Mouse (Mus musculus) embryonic facial prominence, embryonic 11.5 days (tissue): ENCODE measurements at regions not wholly inside any gene's neighbourhood (a gene's known extent, or its start where the extent isn't known, plus 50 kb on each side); places are given as distances from the start of the nearest gene placed in this dataset.

Experiments used
- ATAC-seq: fragments of 200-750 bp; cut with Nextera tagmentation; replicated peaks from 2 replicates; pipeline ENCODE4 v1.8.0; 2017; ENCODE audit warnings: low read depth; ENCODE audit not compliant: insufficient number of reproducible peaks, low FRiP score, low TSS enrichment
- DNase-seq: peaks from one replicate; pipeline ENCODE4 v3.0.0-alpha.2; 2015; ENCODE audit warnings: low spot score
- H3K27ac ChIP-seq: fragments of 300-500 bp; sonication (generic); replicated peaks from 2 replicates; pipeline ENCODE4 v1.5.1; 2014; ENCODE audit warnings: mild to moderate bottlenecking, low read depth, low read length, control low read depth
- H3K27me3 ChIP-seq: fragments of 300-500 bp; sonication (generic); 2 replicates; pipeline ENCODE4 v1.6.1; 2014; ENCODE audit warnings: mild to moderate bottlenecking, low read length, moderate library complexity, mixed read lengths; ENCODE audit not compliant: control insufficient read depth, insufficient read depth
- H3K36me3 ChIP-seq: fragments of 300-500 bp; sonication (generic); replicated peaks from 2 replicates; pipeline ENCODE4 v1.6.1; 2014; ENCODE audit warnings: low read depth, mild to moderate bottlenecking, low read length, moderate library complexity, mixed read lengths; ENCODE audit not compliant: control insufficient read depth, insufficient read depth
- H3K4me1 ChIP-seq: fragments of 300-500 bp; sonication (generic); 2 replicates; pipeline ENCODE4 v1.6.1; 2014; ENCODE audit warnings: low read length, mixed read lengths; ENCODE audit not compliant: control insufficient read depth, insufficient read depth
- H3K4me2 ChIP-seq: fragments of 300-500 bp; sonication (generic); 2 replicates; pipeline ENCODE4 v1.6.1; 2014; ENCODE audit warnings: low read depth, mild to moderate bottlenecking, control low read depth, low read length, moderate library complexity
- H3K4me3 ChIP-seq: fragments of 300-500 bp; sonication (generic); 2 replicates; pipeline ENCODE4 v1.5.1; 2014; ENCODE audit warnings: low read depth, low read length, control low read depth
- H3K9ac ChIP-seq: fragments of 300-500 bp; sonication (generic); replicated peaks from 2 replicates; pipeline ENCODE4 v1.6.1; 2014; ENCODE audit warnings: mild to moderate bottlenecking, control low read depth, low read length
- H3K9me3 ChIP-seq: fragments of 300-500 bp; sonication (generic); replicated peaks from 2 replicates; pipeline ENCODE4 v1.6.1; 2016; ENCODE audit warnings: mild to moderate bottlenecking, low read length, inconsistent platforms, mixed read lengths; ENCODE audit not compliant: control insufficient read depth
- WGBS: fragments of 180-500 bp; shearing (Covaris S2); extraction: QIAGEN DNeasy Blood & Tissue Kit; methylation state at CpG from one replicate; pipeline ENCODE4 v1.1.7; 2014; 5-methylcytosine and 5-hydroxymethylcytosine counted together

- Histone ChIP-seq H3K36me3 (no peaks in the 10 kb centered on the region), H3K4me3 (no peak overlapping the region), H3K9ac (no peak overlapping the region), H3K27me3 (no peaks in the 10 kb centered on the region), H3K9me3 (no peaks in the 10 kb centered on the region), H3K4me2 (no peak overlapping the region), H3K4me1 (no peaks in the 10 kb centered on the region), H3K27ac (no peak overlapping the region)
- WGBS: 85% methylated on average over 5 of the region's 5 CpGs
- DNase-seq: no peak
- ATAC-seq: no peak
These were observed 141.3 kb upstream of the Gcfc2 start for GRCm38 (mm10) chr6:81782131-81782530.

GRCm38 (mm10) chr6:81782815-81783435 is 140.5 kb upstream of the Gcfc2 start:
- H3K9ac ChIP-seq: no peak overlapping the region
- ATAC-seq: no peak
- no peak overlapping the region for H3K4me3 ChIP-seq
- no peaks in the 10 kb centered on the region for H3K4me1 ChIP-seq
- no peaks in the 10 kb centered on the region for H3K36me3 ChIP-seq
- no peak overlapping the region for H3K27ac ChIP-seq
- no peak for DNase-seq
- no peaks in the 10 kb centered on the region for H3K27me3 ChIP-seq
- 80% methylated on average over 8 of the region's 8 CpGs for WGBS
- no peak overlapping the region for H3K4me2 ChIP-seq
- H3K9me3 ChIP-seq: no peaks in the 10 kb centered on the region

GRCm38 (mm10) chr6:81795281-81795680 is 128.2 kb upstream of the Gcfc2 start:
- ATAC-seq: no peak
- Histone ChIP-seq H3K27ac (no peak overlapping the region), H3K27me3 (no peaks in the 10 kb centered on the region), H3K4me2 (no peak overlapping the region), H3K4me1 (no peaks in the 10 kb centered on the region), H3K36me3 (no peaks in the 10 kb centered on the region), H3K9ac (no peak overlapping the region), H3K4me3 (no peak overlapping the region), H3K9me3 (no peaks in the 10 kb centered on the region)
- 75% methylated on average over 6 of the region's 6 CpGs for WGBS
- DNase-seq: no peak

- no peaks in the 10 kb centered on the region for H3K36me3 ChIP-seq
- ATAC-seq (no peak), DNase-seq (no peak)
- no peaks in the 10 kb centered on the region for H3K4me1 ChIP-seq
- no peak overlapping the region for H3K4me2 ChIP-seq
- no peak overlapping the region for H3K4me3 ChIP-seq
- WGBS: 92% methylated on average over 3 of the region's 3 CpGs
- H3K9ac ChIP-seq: no peak overlapping the region
- H3K27ac ChIP-seq: no peak overlapping the region
- no peaks in the 10 kb centered on the region for H3K27me3 ChIP-seq
- no peaks in the 10 kb centered on the region for H3K9me3 ChIP-seq
These were observed 122.6 kb upstream of the Gcfc2 start for GRCm38 (mm10) chr6:81800822-81801221.

- DNase-seq: no peak
- H3K9ac ChIP-seq: no peak overlapping the region
- 86% methylated on average over 3 of the region's 3 CpGs for WGBS
- no peak overlapping the region for H3K4me3 ChIP-seq
- H3K9me3 ChIP-seq: no peaks in the 10 kb centered on the region
- H3K4me1 ChIP-seq: no peaks in the 10 kb centered on the region
- H3K4me2 ChIP-seq: no peak overlapping the region
- ATAC-seq: no peak
- no peak overlapping the region for H3K27ac ChIP-seq
- no peaks in the 10 kb centered on the region for H3K27me3 ChIP-seq
- H3K36me3 ChIP-seq: no peaks in the 10 kb centered on the region
These were observed 121.7 kb upstream of the Gcfc2 start for GRCm38 (mm10) chr6:81801804-81802203.

GRCm38 (mm10) chr6:81805942-81806341 is 117.5 kb upstream of the Gcfc2 start:
- Histone ChIP-seq H3K27me3 (no peaks in the 10 kb centered on the region), H3K4me1 (no peaks in the 10 kb centered on the region), H3K36me3 (no peaks in the 10 kb centered on the region), H3K27ac (no peak overlapping the region), H3K9ac (no peak overlapping the region), H3K4me3 (no peak overlapping the region), H3K9me3 (no peaks in the 10 kb centered on the region), H3K4me2 (no peak overlapping the region)
- no peak for DNase-seq
- no peak for ATAC-seq
- 95% methylated on average over 11 of the region's 11 CpGs for WGBS

GRCm38 (mm10) chr6:81808712-81809111 is 114.8 kb upstream of the Gcfc2 start:
- Histone ChIP-seq H3K4me2 (no peak overlapping the region), H3K36me3 (no peaks in the 10 kb centered on the region), H3K4me3 (no peak overlapping the region), H3K27ac (no peak overlapping the region), H3K9me3 (no peaks in the 10 kb centered on the region), H3K27me3 (no peaks in the 10 kb centered on the region), H3K9ac (no peak overlapping the region), H3K4me1 (no peaks in the 10 kb centered on the region)
- DNase-seq (no peak), ATAC-seq (no peak)
- WGBS: 89% methylated on average over 13 of the region's 13 CpGs

- no peaks in the 10 kb centered on the region for H3K9me3 ChIP-seq
- H3K9ac ChIP-seq: no peak overlapping the region
- DNase-seq: no peak
- no peak overlapping the region for H3K4me3 ChIP-seq
- no peak overlapping the region for H3K27ac ChIP-seq
- H3K36me3 ChIP-seq: no peaks in the 10 kb centered on the region
- H3K27me3 ChIP-seq: no peaks in the 10 kb centered on the region
- no peak for ATAC-seq
- WGBS: 81% methylated on average over 8 of the region's 8 CpGs
- no peaks in the 10 kb centered on the region for H3K4me1 ChIP-seq
- H3K4me2 ChIP-seq: no peak overlapping the region
These were observed 108.1 kb upstream of the Gcfc2 start for GRCm38 (mm10) chr6:81815248-81815961.
